Mouse (Mus musculus) left cerebral cortex, postnatal 4 days (tissue): ENCODE data around the gene Olfr986. TPM values are rescaled to one million over a fixed set of nuclear protein-coding genes. Genes with fewer than 3 reads are reported as not detected.
"Not testable (repeated sequence)": the region's sequence is repeated elsewhere in the genome, so short reads cannot be mapped to it uniquely, and the experiment has no call there.

Source experiments
- DNase-seq: peaks from one replicate; pipeline ENCODE4 v3.0.0-alpha.2; 2022
- intact Hi-C: fragments of 180-260 bp; cut with DNase I; formaldehyde crosslinking; loops from one replicate; pipeline ENCODE4 v1.15.1; 2025
- total RNA-seq, 2 experiments: library from RNA; stranded (reverse); gene quantifications; 2 replicates each; pipeline ENCODE4 v1.2.3; 2021

Olfr986 gene
- not detected for total RNA-seq

DNA sequence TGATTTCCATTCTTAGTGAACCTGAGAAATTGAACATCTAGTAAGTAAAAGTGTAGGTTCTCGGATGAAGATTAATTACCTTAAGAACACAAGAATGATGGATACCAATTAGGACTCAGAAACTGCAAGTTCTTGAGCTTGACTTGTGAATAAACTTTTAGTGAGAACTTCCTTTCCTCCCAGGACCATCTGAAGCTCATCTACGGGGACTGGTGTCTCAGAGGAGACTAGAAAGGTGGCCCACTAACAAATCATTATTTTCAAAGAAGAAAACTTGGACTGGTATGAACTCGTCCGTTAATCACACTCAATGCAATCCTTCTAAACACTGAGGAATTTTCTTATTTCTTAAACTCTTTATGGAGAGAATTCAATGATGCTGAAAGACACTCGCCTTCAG is at the start of gene Olfr986:
Gene Olfr986, plus strand, starts transcription at position 301 of the 400 bp plus-strand sequence.
- no peak for DNase-seq
- intact Hi-C loops, result no loop called here

DNA sequence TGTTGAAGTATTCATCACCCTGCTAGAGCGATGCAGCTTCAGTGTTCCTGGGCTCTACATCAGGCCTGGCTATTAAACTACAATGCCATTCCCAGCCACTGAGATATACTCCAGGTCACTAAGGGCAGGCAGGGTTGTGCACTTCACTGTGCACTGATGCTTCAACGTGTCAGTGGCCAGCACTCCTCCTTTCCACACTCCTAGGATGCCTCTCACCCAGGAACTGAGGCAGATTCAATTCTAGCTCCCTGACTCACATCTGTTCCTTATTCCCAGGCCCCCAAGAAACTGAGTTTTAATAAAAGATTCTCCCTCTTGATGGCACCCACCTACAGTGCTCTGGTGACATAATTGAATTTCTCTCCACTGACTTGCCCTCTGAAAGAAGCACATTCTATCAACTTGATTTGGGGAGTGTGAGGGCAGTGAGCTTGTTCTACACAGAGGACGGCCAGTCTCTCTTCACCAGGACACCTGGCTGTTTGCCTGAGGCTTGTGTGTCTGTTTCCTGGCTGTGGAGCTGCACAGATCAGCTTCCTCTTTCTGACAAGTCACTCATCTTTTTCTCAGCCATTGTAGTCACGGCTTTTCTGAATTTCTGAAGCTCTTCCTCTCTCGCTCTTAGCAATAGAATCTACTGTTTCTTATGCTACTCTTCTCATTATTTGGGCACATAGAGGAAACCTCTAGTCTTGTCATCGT is 43.6 kb upstream of the Olfr986 start:
- intact Hi-C loops, result no loop called here
- peak; percentile 3 for DNase-seq

DNA sequence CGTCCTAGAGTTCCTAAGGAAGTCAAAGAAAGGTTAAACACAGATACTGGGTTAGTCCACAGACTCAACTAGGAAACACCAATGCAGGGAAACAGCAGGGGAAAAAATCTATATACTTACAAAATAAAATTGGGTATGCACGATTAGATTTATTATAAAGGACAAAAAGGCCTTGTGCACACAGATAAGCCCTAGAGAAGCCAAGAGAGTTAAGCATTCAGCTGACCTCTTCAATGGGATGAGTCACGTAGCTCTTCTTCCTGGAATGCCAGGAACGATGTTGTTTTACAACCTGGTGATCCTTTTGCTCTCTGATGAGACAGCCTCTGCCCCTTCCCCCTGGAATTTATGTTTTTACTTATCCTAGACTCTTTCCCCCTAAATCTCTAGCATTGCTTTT is 41.2 kb upstream of the Olfr986 start:
- no peak for DNase-seq
- intact Hi-C loops, result no loop called here

DNA sequence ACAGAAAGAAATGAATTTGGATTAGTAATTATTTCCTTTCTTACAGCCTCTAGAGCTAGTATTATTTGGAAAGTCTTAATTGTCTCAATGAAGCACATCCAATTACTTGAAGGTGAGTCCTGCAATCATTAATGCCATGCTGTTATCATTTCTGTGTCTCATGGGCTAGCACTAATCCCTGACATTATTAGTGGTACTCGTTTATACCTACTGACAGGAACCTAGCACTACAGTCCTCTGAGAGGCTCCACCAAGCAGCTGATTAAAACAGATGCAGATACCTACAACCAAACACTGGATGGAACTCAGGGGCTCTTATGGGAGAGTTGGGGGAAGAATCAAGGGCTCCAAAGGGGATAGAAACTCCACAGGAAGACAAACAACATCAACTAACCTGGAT is 39.2 kb upstream of the Olfr986 start:
- DNase-seq, result no peak
- intact Hi-C loops, result no loop called here

DNA sequence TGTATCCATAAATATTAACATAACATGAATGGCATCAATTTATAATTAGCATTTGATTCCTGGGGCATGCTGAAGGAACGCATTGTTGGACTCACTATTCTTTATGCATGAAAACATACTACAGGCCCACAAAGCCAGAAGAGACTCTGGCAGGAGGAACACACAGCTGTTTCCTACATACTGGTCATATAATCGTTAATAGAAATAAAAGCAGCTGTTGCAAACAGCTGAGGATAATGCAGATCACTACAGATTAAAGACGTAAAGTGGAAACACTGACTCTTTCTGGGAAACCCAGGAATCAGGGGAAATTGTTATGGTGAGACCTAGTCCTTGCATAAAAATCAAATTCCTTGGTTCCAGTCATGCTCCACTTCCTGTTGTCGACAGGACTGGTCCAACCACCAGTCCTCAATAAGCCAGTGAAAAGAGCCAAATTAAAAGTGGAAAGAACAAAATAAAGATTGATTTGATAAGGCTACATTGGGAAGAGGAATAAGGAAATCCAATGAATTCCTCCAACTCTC is 25.5 kb upstream of the Olfr986 start:
- DNase-seq, result no peak
- intact Hi-C loops, result no loop called here

DNA sequence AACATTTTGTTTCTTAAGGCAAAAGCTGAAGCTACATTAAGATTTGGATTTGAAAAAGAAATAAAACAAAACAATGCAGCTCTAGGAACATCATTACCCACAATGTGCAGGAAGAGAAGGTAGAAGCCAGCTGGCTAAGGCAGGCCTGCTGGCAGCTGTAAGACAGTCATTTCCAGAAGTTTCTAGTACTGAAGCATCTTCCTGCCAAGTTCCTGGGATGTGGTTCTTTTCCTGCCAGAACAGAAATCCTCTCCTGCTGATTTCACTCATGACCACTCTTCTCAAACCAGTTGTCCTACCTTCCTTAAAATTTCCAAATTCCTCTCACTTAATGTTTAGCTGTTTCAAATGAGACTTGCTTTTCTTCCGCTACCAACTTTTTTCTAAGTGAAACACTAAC is 14.3 kb upstream of the Olfr986 start:
- peak; percentile 21 for DNase-seq
- intact Hi-C loops, result no loop called here

DNA sequence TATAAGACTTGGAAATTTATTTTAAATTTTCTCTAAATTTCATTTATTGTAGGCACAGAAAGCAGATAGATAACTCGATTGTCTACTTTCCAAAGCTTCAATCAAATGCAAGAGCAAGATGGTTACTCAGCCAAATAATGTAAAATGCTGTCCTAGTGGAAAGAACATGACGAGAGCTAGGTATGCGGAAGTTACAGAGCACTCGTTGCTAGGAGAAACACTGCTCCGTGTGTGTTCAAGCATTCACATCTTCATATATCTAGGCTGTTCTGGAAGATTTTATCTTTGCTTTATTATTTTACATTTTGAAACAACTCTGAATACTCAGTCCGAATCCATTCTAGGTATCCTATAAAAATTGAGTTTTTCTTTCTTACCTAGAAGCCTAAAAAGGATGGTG is 3.7 kb upstream of the Olfr986 start:
- DNase-seq, result no peak
- intact Hi-C loops, result no loop called here

DNA sequence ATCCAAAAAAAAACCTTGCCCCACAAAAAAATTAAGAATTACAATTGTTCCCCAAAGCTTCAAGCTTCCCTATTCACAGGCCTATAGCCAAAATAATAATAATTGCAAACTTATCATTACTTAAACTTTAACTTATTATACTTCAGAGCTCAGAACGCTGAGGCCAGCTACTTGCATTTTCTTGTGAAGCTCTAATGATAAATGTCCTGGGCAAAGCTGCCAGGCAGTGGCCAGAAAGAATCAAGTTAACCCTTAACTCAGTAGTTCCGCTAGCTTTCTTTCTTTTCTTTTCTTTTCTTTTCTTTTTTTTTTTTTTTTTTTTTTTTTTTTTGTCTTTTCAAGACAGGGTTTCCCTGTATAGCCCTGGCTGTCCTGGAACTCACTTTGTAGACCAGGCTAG is 4.4 kb downstream of the Olfr986 start:
- intact Hi-C loops, DNase-seq: not testable (repeated sequence)

DNA sequence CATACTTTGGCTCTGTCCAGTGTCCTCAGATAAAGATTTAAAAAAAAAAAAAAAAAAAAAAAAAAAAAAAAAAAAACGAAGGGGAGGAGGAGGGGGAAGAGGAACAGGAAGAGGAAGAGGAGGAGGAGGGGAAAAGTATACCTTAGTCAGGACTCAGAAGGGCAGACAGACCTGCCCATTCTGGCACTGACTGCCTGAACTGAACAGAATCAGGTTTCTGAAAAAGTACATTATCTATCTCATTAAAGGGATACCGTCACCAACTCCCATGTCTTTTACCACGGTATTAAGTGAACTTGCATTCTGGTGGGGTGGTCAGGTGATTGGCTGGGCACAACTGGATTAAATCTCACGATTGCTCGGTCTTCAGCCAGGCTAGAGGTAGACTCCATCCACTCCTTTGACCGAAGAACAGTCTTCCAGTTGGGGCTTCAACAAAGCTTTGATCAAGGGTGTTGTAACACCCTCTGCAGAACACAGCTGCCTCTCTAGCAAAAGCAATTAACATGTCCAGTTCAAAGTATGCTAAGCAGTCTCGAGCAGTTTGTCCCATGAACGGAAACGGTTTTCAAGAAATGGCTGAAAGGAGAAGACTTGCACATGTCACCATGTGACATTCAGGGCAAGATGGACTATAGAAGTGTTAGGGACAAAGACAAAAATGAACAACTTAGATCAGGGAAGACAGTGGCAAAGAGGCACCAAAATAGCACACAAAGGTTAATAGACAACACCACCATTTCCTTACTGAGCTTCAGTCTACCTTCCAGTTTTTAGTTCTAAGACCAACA is 10.6 kb downstream of the Olfr986 start:
- DNase-seq, result no peak
- intact Hi-C loops, result no loop called here

DNA sequence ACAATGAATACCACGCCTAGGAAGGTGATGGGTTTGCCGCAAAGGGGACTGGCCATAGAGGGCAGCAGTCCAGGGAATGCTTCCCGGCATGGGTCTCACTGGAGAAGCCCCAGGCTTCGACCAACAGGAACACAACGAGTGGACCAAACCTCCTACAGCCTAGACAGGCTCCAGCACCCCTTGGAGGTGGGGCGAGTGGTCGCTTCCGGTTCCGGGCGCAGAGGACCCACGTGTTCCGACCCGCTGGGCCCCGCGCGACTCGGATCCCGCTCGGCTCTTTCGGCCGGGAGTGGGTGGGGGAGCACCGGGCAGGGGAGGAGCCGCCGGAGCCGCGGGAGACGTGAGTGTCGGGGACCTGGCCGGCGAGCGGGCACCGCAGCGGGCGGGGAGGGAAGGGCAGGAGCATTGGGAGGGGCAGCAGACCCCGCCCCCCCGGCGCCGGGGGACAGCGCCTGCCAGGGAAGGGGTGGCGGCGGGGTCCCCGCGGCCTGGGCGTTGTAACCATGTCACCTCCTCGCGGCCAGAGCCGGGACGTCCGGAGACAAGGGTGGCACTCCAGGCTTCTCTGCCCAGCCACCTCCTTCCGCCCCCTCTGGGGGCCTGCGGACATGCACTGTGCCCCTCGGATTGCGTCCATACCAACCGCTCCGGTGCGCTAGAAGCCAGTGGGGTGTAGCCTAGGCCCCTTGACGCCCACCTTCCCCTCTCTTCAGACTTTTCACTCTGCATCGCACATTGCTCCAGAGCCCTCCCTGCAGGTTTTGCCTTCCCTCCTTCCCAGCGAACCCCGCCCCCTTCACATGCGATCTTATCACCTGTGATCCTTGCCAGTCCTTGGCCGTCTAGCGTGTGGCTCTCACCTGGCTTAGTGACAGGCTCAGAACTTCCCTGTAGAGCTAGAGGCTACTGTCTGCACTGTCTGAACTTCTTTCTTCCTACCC is 11.6 kb downstream of the Olfr986 start, which contains the start of gene Zfp202:
Gene Zfp202, plus strand, starts transcription at position 219 of the 941 bp plus-strand sequence.
- intact Hi-C loops, result no loop called here

DNA sequence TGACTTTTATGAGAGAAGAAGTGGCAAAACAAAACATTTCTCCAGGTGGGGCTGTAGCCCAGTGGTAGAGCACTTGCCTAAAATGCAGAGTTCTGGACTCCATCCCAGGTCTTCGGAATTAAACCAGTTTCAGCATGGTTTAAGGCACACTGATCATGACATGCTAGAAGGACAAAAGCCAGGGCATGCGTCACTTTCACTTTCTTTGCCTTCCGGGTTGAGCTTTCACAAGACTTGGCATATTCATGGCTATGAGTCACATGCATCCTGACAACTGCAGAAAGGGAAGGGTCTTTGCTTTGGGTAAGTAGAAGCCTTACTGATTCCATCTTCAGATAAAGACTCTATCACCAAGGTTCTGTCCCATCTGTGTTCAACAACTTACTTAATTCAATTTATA is 15.3 kb downstream of the Olfr986 start:
- DNase-seq, result no peak
- intact Hi-C loops, result no loop called here

More for the DNA sequence above, 11.6 kb downstream of the Olfr986 start, which contains the start of gene Zfp202:
- peak; percentile 93 for DNase-seq

DNA sequence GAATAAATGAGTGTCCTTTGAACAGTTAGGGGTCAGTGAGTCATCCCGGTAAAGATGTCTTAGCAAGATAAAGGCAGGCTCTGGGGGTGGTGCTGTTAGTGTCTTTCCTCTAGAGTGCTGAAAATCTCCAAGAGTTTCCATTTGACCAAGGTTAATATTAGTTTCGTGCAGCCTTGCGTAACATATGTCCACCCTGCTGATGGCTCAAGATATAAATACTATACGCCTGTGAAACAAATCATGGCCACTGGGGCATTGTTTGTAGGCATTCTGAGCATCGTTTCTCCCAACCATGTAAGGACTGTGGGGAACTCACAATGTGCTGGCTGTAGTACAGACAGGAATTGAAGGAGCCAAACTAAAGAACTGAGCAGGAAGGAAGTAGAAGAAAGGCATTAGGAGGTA is 25.8 kb downstream of the Olfr986 start:
- intact Hi-C loops, result no loop called here
- no peak for DNase-seq

DNA sequence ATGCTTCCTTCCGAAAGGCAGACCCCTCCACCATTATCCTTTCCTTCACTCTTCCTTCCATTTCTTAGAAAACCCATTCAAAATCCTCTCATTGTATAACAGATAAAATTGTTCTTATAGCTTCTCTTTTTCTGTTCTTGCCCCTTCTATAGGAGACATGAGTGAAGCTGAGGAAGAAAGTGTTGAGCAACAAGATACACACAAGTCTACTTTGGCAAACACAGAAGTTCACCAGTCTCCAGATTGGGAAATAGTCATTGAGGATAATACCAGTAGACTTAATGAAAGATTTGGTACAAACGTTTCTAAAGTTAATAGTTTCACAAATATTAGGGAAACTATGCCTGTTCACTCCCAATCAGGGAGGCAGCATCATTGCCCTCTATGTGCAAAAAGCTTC is 30.0 kb downstream of the Olfr986 start:
- DNase-seq, result no peak
- intact Hi-C loops, result no loop called here

DNA sequence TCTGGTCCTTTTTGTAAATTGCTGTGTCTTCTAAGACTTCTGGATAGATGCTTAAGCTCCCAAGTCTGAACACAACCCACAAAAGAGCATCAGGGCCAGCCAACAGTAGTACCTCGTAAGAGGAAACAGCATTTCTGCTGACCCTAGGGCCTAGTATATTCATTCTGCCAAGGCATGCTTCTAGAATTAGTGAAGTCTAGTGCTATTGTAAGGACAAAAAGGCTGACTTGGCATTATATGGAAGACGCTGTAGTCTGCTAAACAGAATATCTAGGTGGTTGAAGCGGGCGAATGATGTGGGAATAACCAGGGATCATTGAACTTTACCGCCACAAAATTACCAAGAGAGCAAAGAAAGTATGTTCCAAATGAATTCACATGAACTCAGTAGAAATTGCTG is 33.3 kb downstream of the Olfr986 start:
- intact Hi-C loops, result no loop called here
- DNase-seq, result no peak

DNA sequence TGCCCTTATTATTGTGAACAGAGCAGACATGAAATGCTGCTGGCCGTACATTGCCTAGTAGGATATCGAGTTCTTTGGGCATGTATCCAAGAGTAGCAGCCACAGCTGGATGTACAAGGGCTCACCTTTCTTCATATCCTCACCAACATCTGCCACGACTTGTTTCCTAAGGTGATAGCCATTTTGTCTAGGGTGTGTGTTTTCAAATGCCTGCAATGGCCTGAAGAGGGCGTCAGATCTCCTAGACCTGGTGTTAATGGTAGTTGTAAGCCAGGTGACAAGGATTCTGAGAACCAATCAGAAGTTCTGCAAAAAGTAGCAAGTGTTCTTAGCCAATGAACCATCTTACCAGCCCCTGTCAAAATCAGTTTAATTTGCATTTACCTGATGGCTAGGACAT is 35.9 kb downstream of the Olfr986 start:
- intact Hi-C loops, result no loop called here
- DNase-seq, result no peak

DNA sequence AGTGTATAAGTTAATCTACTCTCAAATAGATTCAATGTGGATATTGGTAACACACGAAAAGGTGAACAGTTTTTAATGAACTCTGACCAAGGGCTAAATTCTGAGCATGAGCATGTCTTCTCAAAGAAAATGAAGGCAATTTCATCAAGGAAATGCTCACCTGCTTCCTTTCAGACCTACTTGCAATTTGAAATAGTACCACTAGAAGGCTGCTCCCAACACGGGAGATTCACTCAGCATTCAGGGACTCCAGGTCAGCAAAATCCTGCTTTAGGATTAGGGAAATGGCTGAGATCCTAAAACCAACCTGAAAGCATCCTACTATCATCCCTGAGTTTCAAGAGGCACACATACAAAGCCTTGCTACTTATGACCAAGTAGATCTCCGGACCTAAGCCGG is 43.6 kb downstream of the Olfr986 start:
- DNase-seq, result no peak
- intact Hi-C loops, result no loop called here

DNA sequence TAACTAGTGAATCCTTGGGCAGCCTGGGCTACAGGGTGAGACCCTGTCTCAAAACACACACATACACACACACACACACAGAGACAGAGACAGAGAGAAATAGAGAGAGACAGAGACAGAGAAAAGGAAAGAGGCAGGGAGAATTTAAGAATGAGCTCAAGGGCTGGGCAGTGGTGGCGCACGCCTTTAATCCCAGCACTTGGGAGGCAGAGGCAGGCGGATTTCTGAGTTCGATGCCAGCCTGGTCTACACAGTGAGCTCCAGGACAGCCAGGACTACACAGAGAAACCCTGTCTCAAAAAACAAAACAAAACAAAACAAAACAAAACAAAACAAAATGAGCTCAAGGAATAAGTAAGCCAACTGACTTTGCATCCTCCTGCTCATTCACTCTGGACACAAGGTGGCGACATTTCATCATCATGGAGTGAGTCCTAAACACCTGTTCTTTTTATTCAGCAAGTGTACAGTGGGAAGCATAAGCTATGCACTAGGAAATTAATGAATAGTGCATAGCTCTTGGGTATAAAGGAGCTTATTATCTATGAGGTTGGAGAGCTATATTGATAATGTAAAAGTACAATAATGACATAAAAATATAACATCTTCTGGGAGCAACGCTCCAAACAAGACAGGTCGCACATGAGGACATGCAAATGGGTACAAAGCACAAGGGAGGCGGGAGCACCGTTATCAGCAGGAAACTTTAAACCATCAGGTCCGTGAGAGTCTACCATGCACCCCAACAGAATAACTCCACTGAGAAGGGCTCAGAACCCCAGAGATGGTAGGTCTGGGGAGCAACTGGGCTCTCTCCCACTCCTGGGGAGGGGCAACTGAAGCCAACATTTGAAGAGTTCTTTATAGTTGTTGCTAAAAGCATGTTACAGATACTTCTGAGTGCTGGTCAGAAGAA is 47.4 kb downstream of the Olfr986 start:
- intact Hi-C loops, result no loop called here
- DNase-seq, result peak; percentile 42

DNA sequence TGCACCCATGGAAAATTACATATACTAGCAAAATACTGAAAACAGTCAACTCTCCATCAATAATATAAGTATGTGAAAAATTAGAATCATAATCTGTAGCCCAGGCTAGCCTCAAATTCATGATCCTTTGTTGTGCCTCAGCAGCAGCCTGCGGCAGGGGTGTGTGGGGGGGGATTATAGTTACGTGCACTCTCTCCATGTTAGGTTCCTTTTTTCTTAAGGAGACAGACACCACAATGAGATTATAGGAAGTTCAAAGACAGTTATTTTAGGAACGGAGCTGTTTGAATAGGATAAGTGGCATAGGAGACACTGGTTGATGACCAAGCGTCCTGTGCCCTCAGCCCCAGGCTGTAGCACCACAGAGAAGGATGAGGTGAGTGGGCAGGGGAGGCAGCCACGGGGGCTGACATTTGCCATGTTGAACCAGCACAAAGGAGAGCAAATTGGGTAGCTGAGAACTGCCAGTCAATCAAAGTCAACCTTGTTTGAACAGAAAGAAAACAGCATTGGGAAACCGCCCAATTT is 48.1 kb downstream of the Olfr986 start:
- intact Hi-C loops, result no loop called here
- no peak for DNase-seq

DNA sequence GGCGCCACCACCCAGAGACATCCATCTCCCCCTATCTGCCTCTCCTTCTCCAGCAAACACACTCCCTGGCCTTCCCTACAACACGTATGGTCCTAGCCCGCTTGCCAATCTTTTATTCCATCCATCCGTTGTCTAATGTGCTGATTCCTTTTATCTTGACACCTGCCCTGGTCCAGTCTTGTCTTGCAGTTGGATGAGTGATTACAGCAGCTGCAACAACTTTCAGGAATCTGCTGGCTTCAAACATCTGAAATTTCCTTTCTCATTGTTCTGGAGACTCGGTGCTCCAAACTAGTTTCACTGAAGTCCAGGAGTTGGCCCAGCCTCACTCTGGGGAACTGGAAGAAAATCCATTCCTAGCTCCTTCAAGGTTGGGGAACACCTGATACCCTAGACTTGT is 48.8 kb downstream of the Olfr986 start:
- intact Hi-C loops, result no loop called here
- no peak for DNase-seq

DNA sequence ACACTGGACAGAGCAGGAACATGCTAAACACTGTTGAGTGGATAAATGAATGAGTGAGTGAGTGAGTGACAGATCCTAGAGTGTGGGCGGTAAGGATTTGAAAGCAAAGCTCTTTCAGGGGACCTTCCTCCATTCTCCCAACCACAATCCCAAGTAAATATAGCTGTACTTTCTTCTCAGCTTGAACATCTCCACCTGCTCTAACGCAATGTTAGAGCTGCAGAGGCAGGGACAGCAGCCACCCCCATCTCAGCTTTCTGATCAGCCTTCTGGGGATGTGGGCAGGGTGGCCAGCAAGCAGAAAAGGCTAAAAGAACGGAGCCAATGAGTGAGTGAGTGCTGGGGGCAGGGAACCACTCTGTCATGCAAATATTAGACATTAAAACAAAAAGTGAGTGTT is 50.3 kb downstream of the Olfr986 start:
- intact Hi-C loops, result no loop called here
- no peak for DNase-seq
